Mouse (Mus musculus) frontal cortex, postnatal 14 days (tissue): ENCODE measurements at regions not wholly inside any gene's neighbourhood (a gene's known extent, or its start where the extent isn't known, plus 50 kb on each side); places are given as distances from the start of the nearest gene placed in this dataset.
"Not testable (repeated sequence)": the region's sequence is repeated elsewhere in the genome, so short reads cannot be mapped to it uniquely, and the experiment has no call there.

Source experiments
- DNase-seq, 2 experiments: peaks; one replicate each; pipeline ENCODE4 v3.0.0; 2022; ENCODE audit warnings: low spot score in 2 of 2

DNA sequence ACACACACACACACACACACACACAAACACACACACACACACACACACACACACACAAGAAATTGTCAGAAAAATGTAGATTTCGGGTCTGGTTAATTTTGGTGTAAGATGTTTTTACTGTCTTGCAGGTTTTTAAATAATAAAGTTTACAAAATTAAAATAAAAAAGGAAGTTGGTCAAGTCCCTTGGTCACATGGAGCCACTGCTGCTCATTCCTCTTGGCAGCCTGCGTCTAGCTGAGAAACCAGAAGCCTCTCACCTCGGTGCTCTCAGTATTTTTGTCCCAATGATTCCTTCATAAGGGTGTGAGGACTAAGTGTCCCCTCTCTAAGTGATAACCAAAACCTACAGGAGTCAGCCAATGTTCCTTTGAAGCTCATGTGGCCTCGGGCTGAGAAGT, 76.8 kb upstream of the Smg1 start:
- DNase-seq = no peak

DNA sequence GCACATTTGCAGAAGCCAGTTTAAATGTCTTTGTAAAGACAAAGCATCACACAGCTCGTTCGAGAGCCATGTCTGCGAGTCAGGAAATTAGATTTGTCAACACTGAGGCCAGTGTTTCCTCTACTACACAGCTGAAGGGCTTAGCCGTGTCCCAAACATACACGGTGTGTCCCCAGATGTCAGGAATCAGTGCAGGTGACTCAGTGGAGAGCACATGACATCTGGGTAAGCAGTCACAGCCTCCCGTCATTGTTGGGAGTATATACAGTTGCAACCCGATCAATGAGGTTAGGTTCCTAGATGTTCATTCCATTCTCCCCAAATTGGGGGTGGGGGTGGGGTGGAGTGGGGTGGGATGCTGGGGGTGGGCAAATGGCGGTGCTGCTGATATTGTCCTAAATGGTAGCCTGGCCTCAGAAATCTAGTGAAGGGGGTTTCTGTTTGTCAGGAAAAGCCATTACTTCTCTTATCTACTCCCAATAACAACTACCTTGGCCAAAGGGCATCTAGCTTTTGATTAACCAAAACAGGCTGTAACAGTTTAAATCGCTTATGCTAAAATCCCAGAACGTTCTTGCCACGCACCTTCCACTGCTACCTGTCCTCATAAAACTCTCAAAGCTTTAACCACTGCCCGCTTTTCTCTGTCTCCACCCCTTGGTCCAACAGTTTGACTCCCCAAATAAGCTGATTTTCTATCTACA, 75.1 kb upstream of the Smg1 start:
- DNase-seq = no peak

DNA sequence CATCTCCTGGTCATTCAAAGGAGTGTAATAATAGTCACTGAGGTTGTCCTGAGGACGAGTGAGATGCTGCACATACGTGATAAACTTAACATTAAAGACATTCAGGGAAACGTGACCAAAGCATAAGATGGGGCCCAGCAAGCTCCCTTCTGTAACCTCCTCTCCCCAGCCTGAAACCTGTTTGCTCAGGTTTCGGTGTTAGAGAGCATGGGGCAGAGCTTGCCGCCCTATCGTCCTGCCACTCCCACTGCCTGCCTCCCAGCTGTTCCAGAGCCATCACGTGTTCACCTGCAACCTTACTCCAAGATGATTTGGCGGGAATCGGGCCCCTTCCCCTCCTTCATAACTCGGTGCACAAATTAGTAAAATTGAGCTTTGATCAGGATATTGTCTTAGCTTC, 71.4 kb upstream of the Smg1 start:
- DNase-seq = not testable (repeated sequence)

DNA sequence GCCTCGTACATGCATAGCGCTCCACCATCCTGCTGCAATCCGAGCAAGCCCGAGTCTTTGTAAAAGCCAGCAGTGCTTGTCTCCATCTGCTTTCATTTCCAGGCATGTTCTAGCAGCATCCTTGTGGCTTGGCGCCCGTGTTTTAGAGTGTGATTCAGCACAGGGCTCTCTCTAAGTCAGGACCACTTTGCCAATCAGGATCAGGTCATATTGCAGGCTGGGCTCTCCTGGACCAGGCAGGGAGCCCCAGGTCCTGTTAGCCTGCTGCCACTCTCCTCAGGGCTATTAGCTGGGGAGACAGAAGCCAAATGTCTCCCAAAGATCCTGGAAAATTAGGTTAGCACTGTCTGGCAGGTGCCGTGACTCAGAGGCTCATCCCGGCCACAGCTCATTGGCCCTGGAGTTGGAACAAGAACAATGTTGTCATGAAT, 70.8 kb upstream of the Smg1 start:
- peak in 1 of 2 experiments; percentile 14 for DNase-seq

DNA sequence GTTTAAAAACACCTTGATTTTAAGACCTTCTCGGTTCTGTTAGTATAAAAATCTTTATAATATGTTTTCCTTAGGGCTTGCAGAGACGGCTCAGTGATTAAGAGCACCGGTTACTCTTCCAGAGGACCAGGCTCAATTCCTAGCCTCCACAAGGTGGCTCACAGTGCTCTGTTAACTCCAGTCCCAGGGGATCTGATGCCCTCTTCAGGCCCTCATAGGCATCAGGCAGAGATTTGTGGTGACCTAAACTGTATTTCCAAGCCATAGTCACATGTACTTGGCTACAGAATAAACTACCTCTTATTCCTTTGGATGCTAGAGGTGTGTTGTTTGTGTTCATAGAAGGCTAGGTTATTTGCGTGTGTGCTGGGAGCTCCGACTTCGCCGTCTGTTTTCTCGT, 70.3 kb upstream of the Smg1 start:
- no peak for DNase-seq

DNA sequence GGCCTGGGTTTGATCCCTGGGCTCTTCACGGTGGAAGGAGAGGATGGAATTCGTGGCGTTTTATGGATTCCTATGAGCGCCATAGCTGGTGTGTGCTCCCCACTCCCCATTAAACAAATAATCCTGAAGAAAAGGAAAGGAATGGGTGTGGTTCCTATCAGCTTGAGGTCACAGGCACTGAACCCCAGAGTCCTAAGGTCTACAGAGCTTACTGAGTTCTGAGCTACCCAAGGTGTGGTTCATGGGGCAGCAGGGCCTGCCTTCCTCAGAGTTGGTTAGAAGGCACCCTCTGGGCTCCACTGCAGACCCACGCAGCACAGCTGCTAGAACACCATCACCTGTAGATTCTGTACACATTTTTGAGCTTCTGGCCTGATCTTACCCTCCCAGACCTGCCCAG, 66.3 kb upstream of the Smg1 start:
- no peak for DNase-seq

DNA sequence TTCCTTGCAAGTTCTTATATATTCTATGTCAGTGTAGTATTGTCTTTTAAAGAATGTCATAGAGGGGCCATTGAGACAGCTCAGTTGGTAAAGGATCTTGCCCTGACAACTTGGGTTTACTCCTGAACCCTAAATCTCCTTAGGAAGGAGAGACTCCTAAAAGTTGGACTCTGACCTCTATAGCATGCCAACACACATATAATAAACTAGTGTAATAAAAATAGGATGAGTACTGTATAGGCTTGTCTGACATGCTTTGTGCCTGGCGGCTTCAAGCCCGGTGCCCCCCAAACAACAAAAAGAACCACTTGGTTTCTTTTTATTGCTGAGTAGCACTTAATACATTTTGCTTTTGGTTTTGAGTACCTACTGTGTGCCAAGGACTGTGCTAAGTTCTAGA, 65.4 kb upstream of the Smg1 start:
- no peak for DNase-seq

DNA sequence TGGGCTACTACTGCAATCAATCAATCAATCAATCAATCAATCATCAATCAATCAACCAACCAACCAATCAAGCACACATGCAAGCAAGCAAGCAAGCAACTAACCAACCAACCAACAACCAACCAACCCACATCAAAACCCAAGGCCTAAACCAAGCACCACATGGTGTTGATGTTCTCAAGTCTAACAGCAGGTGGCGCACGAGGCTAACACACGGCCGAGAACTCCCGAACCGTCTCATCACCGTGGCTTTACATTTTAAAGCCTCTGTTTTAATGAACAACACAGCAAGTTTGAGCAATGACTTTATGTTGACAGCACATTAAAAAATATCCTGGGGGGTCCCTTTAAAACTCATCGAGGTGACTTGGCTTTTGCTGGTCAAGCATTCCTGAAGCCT, 61.3 kb upstream of the Smg1 start:
- DNase-seq = peak; percentile 24 to 74

DNA sequence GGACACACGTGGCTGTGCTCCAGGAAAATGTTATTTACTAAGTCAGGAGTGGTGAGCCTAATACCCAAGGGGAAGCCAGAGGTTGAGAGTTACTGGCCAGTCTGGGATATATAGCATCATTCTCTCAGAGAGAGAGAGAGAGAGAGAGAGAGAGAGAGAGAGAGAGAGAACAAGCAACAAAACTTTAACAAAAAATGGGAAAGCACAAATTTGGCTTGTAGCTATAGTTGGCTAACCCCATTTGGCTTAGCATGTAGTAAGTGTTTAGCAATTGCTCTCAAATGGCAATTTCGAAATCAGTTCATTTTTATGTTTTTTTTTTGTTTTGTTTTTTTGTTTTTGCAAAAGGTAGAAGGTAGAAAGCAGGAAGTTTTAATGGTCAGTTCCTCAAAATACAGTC, 60.9 kb upstream of the Smg1 start:
- DNase-seq = no peak

DNA sequence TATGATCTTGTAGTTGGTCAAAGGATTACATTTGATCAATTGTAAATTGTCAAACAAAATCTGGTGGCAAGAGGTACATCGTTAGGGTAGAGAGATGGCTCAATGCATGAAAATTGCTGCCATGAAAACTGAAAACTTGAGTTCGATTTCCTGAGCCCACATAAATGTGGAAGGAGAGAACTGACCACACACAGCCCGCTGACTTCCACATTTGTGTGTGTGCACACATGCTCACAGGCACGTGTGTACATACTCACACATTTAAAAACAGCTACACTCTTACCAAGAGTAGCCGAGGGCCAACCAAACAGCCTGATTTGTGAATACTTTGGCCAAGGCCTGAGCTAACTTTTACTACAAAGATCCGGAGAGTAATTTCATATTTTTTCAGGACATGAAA, 60.5 kb upstream of the Smg1 start:
- no peak for DNase-seq

DNA sequence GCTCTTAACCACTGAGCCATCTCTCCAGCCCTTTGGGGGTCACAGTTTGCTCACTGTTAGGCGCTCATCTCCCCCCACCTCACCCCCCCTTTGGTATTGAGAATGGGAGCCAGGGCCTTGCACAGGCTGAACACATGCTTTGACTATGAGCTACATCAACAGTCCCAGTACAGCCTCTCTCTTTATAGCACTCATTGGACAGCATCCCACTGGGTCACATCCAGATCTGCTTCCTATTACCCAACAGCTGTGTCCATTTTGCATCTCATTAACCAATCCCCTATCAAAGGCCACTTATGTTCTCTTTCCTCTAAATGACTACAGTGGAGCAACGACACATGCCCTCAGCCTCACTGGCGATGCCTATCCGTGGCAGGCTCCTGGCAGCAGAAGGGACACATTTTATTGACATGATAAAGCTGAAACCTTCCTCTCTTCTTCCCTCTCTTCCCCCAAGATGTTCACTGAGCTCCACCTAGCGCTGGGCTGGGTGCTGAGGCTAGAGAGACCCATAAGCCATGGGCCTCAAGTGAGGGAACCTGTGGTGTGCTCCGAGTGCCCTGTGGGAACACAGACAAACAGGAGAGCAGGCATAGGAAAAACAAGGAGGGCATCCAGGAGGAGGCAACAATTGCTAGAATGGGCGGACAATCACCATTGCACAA, 57.3 kb upstream of the Smg1 start:
- peak in 1 of 2 experiments; percentile 23 for DNase-seq

DNA sequence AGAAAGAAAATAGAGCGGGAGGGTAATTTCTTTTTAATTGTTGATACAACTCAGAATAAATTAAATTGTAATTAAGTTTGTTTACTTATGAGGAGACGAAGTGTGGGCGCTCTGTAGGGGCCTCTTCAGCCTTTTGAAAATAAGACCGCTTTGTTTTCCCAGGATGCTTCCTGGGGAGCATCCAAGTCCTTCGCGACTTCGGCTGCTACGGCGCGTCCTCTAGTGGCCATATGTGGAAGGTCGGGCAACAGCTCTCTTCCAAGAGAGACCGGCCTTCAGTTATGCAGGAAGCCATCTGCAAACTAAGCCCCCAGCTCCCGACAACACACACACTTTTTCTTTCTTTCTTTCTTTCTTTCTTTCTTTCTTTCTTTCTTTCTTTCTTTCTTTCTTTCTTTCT, 54.1 kb upstream of the Smg1 start:
- peak; percentile 45 to 83 for DNase-seq

DNA sequence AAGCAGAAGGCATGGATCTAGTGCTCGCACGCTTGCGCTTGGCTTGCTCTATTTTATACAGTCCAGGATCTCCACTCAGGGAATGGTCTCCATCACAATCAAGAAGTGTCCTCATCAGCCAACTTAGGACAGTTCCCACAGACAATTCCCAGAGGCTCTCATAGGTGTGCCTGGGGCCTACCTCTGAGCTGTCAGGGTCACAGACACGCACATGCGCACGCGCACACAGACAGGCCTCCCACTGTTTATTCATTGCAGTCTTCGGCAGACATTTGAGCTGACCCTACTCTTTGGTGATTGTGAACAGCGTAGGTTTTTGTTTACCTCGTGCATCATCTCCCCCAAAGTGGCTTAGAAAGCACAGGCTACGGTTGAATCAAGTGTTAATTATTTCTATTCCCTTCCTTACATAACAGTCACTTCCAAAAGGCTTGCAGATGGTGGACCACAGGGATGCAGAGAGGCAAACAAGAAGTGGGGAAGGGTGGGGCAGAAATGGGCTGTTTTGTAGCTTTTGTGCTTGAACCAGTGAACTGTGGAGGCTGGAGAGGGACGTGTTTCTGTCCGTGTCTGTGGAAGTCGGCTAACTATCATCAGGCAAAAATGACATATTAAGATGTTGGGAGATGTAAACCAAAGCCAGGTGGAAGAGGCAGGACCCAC, 53.5 kb upstream of the Smg1 start:
- no peak for DNase-seq

DNA sequence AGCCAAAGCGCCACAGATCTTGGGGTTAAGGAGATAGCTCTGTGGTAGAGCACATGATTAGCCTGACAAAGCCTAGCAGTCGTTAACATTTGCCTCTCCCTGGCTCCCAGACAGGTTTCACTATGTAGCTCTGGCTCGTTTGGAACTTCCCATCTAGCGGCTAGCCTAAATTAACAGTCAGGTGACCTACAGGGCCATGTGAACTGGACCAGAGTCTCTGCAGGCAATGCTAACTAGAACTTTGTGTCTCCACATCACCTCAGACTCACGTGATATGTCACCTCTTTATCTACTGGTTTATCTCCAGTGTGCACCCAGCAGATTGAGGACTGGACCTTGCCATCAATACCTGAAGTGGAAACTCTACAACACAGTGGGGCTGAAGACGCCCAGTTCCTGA, 52.4 kb upstream of the Smg1 start:
- no peak for DNase-seq

DNA sequence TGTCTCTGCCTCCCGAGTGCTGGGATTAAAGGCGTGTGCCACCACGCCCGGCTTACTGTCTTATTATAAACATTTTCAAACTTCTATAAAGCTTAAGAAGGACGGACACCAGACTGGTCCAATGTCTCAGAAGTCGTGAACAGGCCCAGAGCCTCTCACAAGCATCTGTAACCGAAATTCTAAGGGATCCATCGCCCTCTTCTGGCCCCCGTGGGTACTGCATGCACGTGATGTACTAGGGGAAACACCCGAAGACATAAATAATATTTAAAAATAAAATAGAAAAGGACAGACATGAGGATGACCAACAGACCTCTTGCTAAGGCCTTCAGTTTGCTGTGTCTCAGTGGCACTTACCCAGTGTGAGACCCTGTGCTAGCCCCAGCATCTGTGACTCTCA, 51.8 kb upstream of the Smg1 start:
- DNase-seq = no peak

DNA sequence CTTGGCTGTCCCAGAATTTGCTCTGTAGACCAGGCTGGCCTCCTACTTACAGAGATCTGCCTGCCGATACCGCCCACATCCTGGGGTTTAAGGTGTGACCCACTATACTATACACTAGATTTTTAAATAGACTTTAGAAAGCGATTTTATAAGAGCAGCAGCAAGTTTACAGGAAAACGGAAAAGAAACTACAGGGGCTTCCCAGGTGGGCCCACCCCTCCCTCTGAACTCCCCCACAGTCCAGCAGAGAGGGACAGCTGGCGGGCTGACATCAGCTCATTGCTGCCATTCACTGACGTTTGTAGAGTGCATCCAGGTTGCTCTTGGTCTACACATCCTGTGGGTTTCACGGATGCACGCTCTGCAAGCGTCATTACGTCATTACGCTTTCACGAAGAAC, 51.2 kb upstream of the Smg1 start:
- DNase-seq = no peak
